Mouse (Mus musculus): ENCODE data around the gene Mindy3.

GRCm38 (mm10) chr2:12325868-12326267 is 93.4 kb downstream of the Mindy3 start:
- TF ChIP-seq CTCF (IDR thresholded peaks at IDR 0.05; ENCODE audit: low read depth, low read length), result no peak
- no peak for TF ChIP-seq TAL1 (conservative IDR thresholded peaks at IDR 0.05; ENCODE audit: low read depth, low read length)
- no peak for TF ChIP-seq GATA2 (IDR thresholded peaks at IDR 0.05; ENCODE audit: borderline replicate concordance, low read depth, low read length)
- TF ChIP-seq GATA1 (IDR thresholded peaks at IDR 0.05; ENCODE audit: borderline replicate concordance, low read length), result no peak
- no peak for TF ChIP-seq POLR2AphosphoS5 (IDR thresholded peaks at IDR 0.05; ENCODE audit: insufficient replicate concordance, low read depth, low read length)
